Mouse (Mus musculus): ENCODE measurements around the gene Ablim1.

DNA sequence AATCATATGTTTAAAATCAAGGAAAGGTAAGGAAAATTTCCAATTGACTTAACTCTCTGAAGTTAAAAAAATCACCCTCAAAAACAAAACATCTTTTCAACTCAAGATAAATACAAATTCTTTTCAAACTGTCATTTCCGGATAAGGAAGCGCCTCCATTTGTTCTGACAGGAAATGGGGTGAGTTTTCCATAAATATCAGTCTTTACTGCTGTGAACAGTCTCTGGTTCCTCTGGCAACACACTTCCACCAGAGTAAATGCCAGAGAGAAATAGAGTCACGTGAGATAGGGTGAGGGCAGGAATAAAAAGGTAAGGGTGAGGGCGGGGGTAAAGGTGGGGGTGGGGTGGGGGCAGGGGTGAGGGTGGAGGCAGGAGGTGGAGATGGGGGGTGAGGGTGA, 189.8 kb downstream of the Ablim1 start:
- TF ChIP-seq CTCF (IDR thresholded peaks at IDR 0.05; ENCODE audit: borderline replicate concordance, insufficient read depth, low read depth, low read length) (no peak), POLR2A (IDR thresholded peaks at IDR 0.05; ENCODE audit: borderline replicate concordance, insufficient read depth, low read length) (no peak)

Data from cerebellum, adult 2 months (tissue).